Mouse (Mus musculus): ENCODE measurements at regions not wholly inside any gene's neighbourhood (a gene's known extent, or its start where the extent isn't known, plus 50 kb on each side); places are given as distances from the start of the nearest gene placed in this dataset.

DNA sequence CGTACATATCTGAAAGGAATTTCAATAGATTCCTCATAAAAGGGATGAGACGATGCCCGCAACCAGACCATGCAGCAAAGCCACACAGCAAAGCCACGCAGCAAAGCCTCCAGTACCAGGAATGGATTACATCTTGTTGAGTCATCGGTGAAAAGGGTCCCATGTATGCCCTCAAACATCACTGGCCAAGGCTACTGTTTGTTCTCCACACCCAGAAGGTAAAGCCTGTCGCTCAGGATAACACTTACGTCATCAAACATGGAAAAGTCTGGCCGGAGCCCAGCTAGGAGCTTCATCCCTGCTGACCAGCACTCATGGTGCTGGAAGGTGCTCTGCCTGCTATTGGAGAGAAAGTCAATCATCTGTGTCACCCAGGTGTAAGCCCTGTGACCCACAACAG is 275.7 kb downstream of the Hlx start:
- Histone ChIP-seq H3K4me2 (ENCODE audit: low read length) (no peak overlapping the region), H3K9ac (replicated peaks; ENCODE audit: low read depth, low read length) (no peak overlapping the region), H3K4me3 (replicated peaks; ENCODE audit: low read length) (no peak overlapping the region), H3K4me1 (replicated peaks; ENCODE audit: control insufficient read depth, insufficient read depth, low read length) (no peaks in the 10 kb centered on the region), H3K27ac (ENCODE audit: low read length) (no peak overlapping the region), H3K27me3 (replicated peaks; ENCODE audit: control insufficient read depth, insufficient read depth, low read length) (no peaks in the 10 kb centered on the region), H3K9me3 (ENCODE audit: control insufficient read depth, low read length) (no peaks in the 10 kb centered on the region), H3K36me3 (ENCODE audit: control insufficient read depth, insufficient read depth) (no peaks in the 10 kb centered on the region)
- WGBS, result 95% methylated on average over 8 of the region's 8 CpGs
- ATAC-seq, result no peak

DNA sequence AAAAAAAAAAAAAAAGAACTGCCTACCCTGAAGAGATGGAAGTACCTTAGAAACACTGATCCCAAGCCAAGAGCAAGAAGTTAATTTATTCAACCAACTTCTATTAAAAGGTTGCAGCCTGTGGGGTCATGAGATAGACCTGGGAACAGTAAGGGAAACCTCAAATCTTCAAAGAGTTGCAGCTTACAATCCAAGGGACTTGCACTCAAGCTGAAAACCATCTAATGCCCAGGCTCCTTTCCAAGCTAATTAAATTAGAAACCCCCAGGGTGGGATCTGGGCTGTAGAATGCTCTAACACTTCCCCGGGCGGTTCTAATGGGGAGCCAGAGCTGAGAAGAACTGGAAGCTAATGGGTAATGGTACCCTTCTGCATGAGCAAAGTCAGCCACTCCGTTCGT is 278.0 kb downstream of the Hlx start:
- Histone ChIP-seq H3K36me3 (ENCODE audit: control insufficient read depth, insufficient read depth) (no peaks in the 10 kb centered on the region), H3K9me3 (ENCODE audit: control insufficient read depth, low read length) (no peaks in the 10 kb centered on the region), H3K27ac (ENCODE audit: low read length) (no peak overlapping the region), H3K27me3 (replicated peaks; ENCODE audit: control insufficient read depth, insufficient read depth, low read length) (no peaks in the 10 kb centered on the region), H3K4me2 (ENCODE audit: low read length) (no peak overlapping the region), H3K4me1 (replicated peaks; ENCODE audit: control insufficient read depth, insufficient read depth, low read length) (no peaks in the 10 kb centered on the region), H3K9ac (replicated peaks; ENCODE audit: low read depth, low read length) (no peak overlapping the region), H3K4me3 (replicated peaks; ENCODE audit: low read length) (no peak overlapping the region)
- no peak for ATAC-seq
- WGBS, result 62% methylated on average over 4 of the region's 4 CpGs

DNA sequence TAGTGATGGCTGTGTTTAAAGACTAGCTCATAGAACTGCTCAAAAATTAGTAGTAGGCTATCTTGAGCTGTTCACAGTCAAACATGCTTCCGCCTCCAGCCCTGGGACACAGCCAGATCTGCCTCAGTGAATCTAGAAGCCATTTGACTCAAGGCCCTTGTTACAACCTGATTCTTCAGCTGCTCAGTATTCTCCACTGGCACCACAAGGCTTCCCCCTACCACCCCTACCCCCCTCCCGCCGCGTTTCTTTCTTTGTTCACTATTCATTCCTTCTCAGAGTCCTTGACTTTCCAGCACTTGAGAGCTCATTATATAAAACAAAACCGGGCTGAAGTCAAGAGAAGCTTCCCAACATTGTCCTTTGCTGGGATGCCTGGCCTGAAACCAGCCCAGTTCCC is 278.7 kb downstream of the Hlx start:
- ATAC-seq, result no peak
- H3K36me3 ChIP-seq (ENCODE audit: control insufficient read depth, insufficient read depth), result no peaks in the 10 kb centered on the region

DNA sequence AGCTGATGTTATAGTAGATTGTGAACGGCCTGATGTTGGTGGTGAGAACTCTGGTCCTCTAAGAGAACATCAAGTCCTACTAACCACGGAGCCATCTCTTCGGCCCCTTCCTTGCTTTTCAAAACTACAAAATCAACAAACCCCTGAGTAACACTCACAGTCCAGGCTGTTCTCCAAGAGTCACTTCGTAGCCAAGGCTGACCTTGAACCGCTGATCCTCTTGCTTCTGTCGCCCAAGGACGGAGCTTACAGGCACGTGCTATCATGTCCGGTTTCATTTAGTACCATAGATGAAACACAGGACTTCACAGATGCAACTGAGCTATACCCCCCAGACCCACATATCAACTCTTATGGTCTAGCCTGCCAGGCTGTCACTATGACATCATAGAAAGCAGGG is 279.4 kb downstream of the Hlx start:
- no peaks in the 10 kb centered on the region for H3K4me1 ChIP-seq (replicated peaks; ENCODE audit: control insufficient read depth, insufficient read depth, low read length)
- no peak overlapping the region for H3K4me2 ChIP-seq (ENCODE audit: low read length)
- no peaks in the 10 kb centered on the region for H3K36me3 ChIP-seq (ENCODE audit: control insufficient read depth, insufficient read depth)
- no peak for ATAC-seq
- H3K9me3 ChIP-seq (ENCODE audit: control insufficient read depth, low read length), result no peaks in the 10 kb centered on the region
- H3K9ac ChIP-seq (replicated peaks; ENCODE audit: low read depth, low read length), result no peak overlapping the region
- 97% methylated on average over 9 of the region's 9 CpGs for WGBS
- no peaks in the 10 kb centered on the region for H3K27me3 ChIP-seq (replicated peaks; ENCODE audit: control insufficient read depth, insufficient read depth, low read length)
- H3K27ac ChIP-seq (ENCODE audit: low read length), result no peak overlapping the region
- H3K4me3 ChIP-seq (replicated peaks; ENCODE audit: low read length), result no peak overlapping the region

More for the DNA sequence above, 278.7 kb downstream of the Hlx start:
- H3K9me3 ChIP-seq (ENCODE audit: control insufficient read depth, low read length), result no peaks in the 10 kb centered on the region
- no peak overlapping the region for H3K4me2 ChIP-seq (ENCODE audit: low read length)
- no peak overlapping the region for H3K27ac ChIP-seq (ENCODE audit: low read length)
- no peaks in the 10 kb centered on the region for H3K4me1 ChIP-seq (replicated peaks; ENCODE audit: control insufficient read depth, insufficient read depth, low read length)
- no peak overlapping the region for H3K9ac ChIP-seq (replicated peaks; ENCODE audit: low read depth, low read length)
- WGBS, result 40% methylated on average over 5 of the region's 5 CpGs
- H3K4me3 ChIP-seq (replicated peaks; ENCODE audit: low read length), result no peak overlapping the region
- H3K27me3 ChIP-seq (replicated peaks; ENCODE audit: control insufficient read depth, insufficient read depth, low read length), result no peaks in the 10 kb centered on the region

DNA sequence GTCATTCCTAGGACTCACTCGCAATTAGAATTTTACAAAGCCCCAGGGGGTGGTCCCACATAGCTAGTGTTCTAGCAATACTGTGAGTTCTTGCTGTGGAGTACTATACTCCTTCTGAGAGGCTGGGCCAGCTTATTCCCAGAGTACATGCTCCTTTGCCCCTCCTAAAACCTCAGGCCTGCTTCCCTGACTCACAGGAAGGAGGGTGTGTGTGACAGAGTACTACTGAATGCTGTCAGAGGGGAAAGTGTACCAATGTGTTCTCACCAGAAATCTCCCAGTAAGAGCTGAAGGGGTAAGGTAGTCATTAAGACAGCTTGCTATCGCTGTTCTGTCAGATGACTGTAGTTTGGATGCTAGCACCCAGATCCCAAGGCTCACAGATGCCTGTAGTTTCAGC is 280.7 kb downstream of the Hlx start:
- no peak for ATAC-seq
- no peaks in the 10 kb centered on the region for H3K36me3 ChIP-seq (ENCODE audit: control insufficient read depth, insufficient read depth)

DNA sequence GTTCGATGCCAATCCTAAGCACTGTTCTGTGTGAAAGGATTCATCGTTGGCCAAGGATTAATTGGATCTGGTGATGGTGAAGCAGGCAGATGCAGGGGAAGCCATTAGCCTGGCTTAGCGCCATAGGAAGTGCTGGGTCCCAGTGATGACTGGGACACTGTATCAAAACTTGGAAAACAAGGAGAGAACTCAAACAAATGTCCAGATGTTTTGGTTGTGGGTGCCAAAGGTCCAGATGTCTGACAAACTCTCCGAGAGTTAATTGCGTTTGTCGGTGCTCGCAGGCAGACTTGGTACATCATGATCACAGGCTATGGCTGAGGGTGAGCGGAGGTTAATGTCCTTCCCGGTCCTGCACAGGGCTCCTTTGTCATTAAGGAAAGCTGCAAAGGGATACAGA is 283.4 kb downstream of the Hlx start:
- no peak overlapping the region for H3K4me2 ChIP-seq (ENCODE audit: low read length)
- H3K36me3 ChIP-seq (ENCODE audit: control insufficient read depth, insufficient read depth), result no peaks in the 10 kb centered on the region
- no peak for ATAC-seq
- H3K9ac ChIP-seq (replicated peaks; ENCODE audit: low read depth, low read length), result no peak overlapping the region
- H3K9me3 ChIP-seq (ENCODE audit: control insufficient read depth, low read length), result no peaks in the 10 kb centered on the region
- WGBS, result 73% methylated on average over 9 of the region's 9 CpGs
- H3K27me3 ChIP-seq (replicated peaks; ENCODE audit: control insufficient read depth, insufficient read depth, low read length), result no peaks in the 10 kb centered on the region
- H3K4me1 ChIP-seq (replicated peaks; ENCODE audit: control insufficient read depth, insufficient read depth, low read length), result no peaks in the 10 kb centered on the region; the same call in 1 of the 2 replicates
- H3K4me3 ChIP-seq (replicated peaks; ENCODE audit: low read length), result no peak overlapping the region
- no peak overlapping the region for H3K27ac ChIP-seq (ENCODE audit: low read length)

More for the DNA sequence above, 280.7 kb downstream of the Hlx start:
- no peak overlapping the region for H3K4me2 ChIP-seq (ENCODE audit: low read length)
- no peak overlapping the region for H3K27ac ChIP-seq (ENCODE audit: low read length)
- no peak overlapping the region for H3K4me3 ChIP-seq (replicated peaks; ENCODE audit: low read length)
- no peaks in the 10 kb centered on the region for H3K27me3 ChIP-seq (replicated peaks; ENCODE audit: control insufficient read depth, insufficient read depth, low read length)
- H3K9me3 ChIP-seq (ENCODE audit: control insufficient read depth, low read length), result no peaks in the 10 kb centered on the region
- 85% methylated on average over 2 of the region's 2 CpGs for WGBS
- H3K9ac ChIP-seq (replicated peaks; ENCODE audit: low read depth, low read length), result no peak overlapping the region
- no peaks in the 10 kb centered on the region; the same call in 1 of the 2 replicates for H3K4me1 ChIP-seq (replicated peaks; ENCODE audit: control insufficient read depth, insufficient read depth, low read length)

DNA sequence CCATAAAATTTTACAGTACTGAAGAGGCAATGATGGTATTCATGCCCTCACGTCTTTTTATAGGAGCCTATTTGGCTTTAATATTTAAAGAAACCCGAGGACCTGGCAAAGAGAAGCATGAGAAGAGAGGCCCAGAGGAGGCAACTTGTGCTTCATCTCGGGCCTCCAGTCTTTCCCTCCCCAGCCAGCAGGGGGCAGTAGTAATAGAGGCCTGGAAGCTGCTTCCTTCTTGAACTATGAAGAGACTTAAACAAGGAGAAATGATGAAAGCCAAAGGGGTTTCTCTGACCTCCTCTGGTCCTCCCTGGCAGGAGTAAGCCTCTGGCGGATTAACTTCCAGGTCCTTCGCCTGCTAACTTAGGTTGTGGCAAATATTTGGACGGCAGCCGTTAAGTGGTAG is 284.5 kb downstream of the Hlx start:
- no peak overlapping the region for H3K27ac ChIP-seq (ENCODE audit: low read length)
- no peaks in the 10 kb centered on the region for H3K27me3 ChIP-seq (replicated peaks; ENCODE audit: control insufficient read depth, insufficient read depth, low read length)
- WGBS, result 47% methylated on average over 7 of the region's 7 CpGs
- no peak for ATAC-seq
- no peak overlapping the region for H3K4me3 ChIP-seq (replicated peaks; ENCODE audit: low read length)
- H3K4me2 ChIP-seq (ENCODE audit: low read length), result no peak overlapping the region
- no peaks in the 10 kb centered on the region; the same call in 1 of the 2 replicates for H3K4me1 ChIP-seq (replicated peaks; ENCODE audit: control insufficient read depth, insufficient read depth, low read length)
- H3K36me3 ChIP-seq (ENCODE audit: control insufficient read depth, insufficient read depth), result no peaks in the 10 kb centered on the region
- no peaks in the 10 kb centered on the region for H3K9me3 ChIP-seq (ENCODE audit: control insufficient read depth, low read length)
- H3K9ac ChIP-seq (replicated peaks; ENCODE audit: low read depth, low read length), result no peak overlapping the region

DNA sequence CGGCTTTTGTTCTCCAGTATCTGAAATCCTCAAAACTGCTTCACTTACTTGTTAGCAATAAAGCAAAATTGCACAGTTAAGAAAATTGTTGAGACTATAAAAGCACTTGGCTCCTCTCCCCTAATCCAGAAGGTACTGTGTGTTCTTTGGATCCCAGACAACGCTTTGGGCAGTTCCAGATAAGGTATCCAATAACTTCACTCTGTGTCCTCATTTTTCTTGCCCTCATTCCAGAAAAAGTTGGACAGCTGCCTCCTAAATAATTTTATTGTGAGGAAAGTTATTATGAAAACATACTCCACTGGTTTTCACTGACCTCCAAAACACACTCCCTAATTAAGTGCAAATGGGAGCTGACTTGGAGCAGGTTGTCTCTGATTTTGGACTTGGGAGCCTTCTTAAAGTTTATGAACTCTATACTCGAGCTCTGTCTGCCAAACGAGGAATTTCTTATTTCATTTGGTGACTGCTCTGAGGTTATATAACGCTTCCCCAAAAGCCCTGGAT is 285.2 kb downstream of the Hlx start:
- H3K36me3 ChIP-seq (ENCODE audit: control insufficient read depth, insufficient read depth), result no peaks in the 10 kb centered on the region
- no peaks in the 10 kb centered on the region for H3K9me3 ChIP-seq (ENCODE audit: control insufficient read depth, low read length)
- no peak overlapping the region for H3K4me2 ChIP-seq (ENCODE audit: low read length)
- no peaks in the 10 kb centered on the region; the same call in 1 of the 2 replicates for H3K4me1 ChIP-seq (replicated peaks; ENCODE audit: control insufficient read depth, insufficient read depth, low read length)
- no peaks in the 10 kb centered on the region for H3K27me3 ChIP-seq (replicated peaks; ENCODE audit: control insufficient read depth, insufficient read depth, low read length)
- no peak overlapping the region for H3K4me3 ChIP-seq (replicated peaks; ENCODE audit: low read length)
- ATAC-seq, result no peak
- no peak overlapping the region for H3K27ac ChIP-seq (ENCODE audit: low read length)
- H3K9ac ChIP-seq (replicated peaks; ENCODE audit: low read depth, low read length), result no peak overlapping the region
- 63% methylated on average over 5 of the region's 5 CpGs for WGBS

DNA sequence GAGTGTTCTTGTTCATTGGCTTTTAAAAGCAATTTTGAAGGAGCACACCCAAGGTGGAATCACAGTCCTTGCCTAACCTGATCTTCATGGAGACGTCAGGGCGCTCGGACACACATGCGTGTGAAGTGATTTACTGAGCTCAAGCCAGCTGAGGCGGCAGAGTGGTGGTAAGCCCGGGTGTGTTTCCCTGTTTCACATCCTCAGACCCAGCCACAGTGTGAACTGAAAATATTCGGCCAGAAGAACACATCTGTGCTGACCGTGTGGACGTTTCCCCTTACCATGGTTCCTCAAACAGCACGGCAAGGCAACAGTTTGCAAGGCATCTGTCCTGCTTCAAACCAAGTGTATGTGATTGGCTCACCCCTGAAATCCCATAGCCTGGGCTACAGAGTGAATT is 288.2 kb downstream of the Hlx start:
- Histone ChIP-seq H3K4me2 (ENCODE audit: low read length) (no peak overlapping the region), H3K9ac (replicated peaks; ENCODE audit: low read depth, low read length) (no peak overlapping the region), H3K27me3 (replicated peaks; ENCODE audit: control insufficient read depth, insufficient read depth, low read length) (no peaks in the 10 kb centered on the region), H3K27ac (ENCODE audit: low read length) (no peak overlapping the region), H3K9me3 (ENCODE audit: control insufficient read depth, low read length) (no peaks in the 10 kb centered on the region), H3K4me1 (replicated peaks; ENCODE audit: control insufficient read depth, insufficient read depth, low read length) (peaks cover 5% of the 10 kb centered on the region; the same call in 1 of the 2 replicates), H3K4me3 (replicated peaks; ENCODE audit: low read length) (no peak overlapping the region), H3K36me3 (ENCODE audit: control insufficient read depth, insufficient read depth) (no peaks in the 10 kb centered on the region)
- WGBS, result 95% methylated on average over 10 of the region's 10 CpGs
- no peak for ATAC-seq

DNA sequence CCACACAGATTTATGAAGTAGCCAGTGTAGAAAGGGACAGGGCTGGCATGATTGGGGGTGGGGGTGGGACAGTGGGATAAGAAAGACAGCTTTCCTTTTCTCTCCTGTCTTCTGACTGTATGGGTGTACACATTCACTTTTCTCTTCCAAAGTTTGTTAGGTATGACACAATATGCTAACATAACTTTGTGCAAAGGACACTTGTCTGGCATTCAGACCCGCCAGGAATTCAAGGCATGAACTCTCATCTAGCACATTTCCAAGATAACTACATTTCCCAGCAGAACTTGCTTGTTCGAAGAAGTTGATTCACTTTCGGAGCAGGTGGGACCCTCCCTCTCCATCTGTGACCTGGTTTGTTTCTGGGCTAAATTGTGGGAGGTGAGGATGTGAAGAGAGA is 289.7 kb downstream of the Hlx start:
- no peak for ATAC-seq
- 92% methylated on average over 3 of the region's 3 CpGs for WGBS
- Histone ChIP-seq H3K4me1 (replicated peaks; ENCODE audit: control insufficient read depth, insufficient read depth, low read length) (peaks cover 5% of the 10 kb centered on the region; the same call in 1 of the 2 replicates), H3K27me3 (replicated peaks; ENCODE audit: control insufficient read depth, insufficient read depth, low read length) (no peaks in the 10 kb centered on the region), H3K9me3 (ENCODE audit: control insufficient read depth, low read length) (no peaks in the 10 kb centered on the region), H3K36me3 (ENCODE audit: control insufficient read depth, insufficient read depth) (no peaks in the 10 kb centered on the region), H3K4me2 (ENCODE audit: low read length) (no peak overlapping the region), H3K4me3 (replicated peaks; ENCODE audit: low read length) (no peak overlapping the region), H3K27ac (ENCODE audit: low read length) (no peak overlapping the region), H3K9ac (replicated peaks; ENCODE audit: low read depth, low read length) (no peak overlapping the region)
